Mouse (Mus musculus) heart, postnatal 0 days (tissue): ENCODE results near the gene Sypl. TPM values are rescaled to one million over a fixed set of nuclear protein-coding genes. Genes with fewer than 3 reads are reported as not detected.
"Not testable (repeated sequence)": the region's sequence is repeated elsewhere in the genome, so short reads cannot be mapped to it uniquely, and the experiment has no call there.

Experiments
- ATAC-seq: fragments of 200-750 bp; cut with Nextera tagmentation; 2 replicates; pipeline ENCODE4 v1.8.0; 2017; ENCODE audit warnings: low read depth, moderate number of reproducible peaks, moderate library complexity; ENCODE audit not compliant: insufficient read depth
- DNase-seq: peaks from one replicate; pipeline ENCODE4 v3.0.0-alpha.2; 2016; ENCODE audit warnings: low spot score
- H3K27ac ChIP-seq: fragments of 300-500 bp; sonication (generic); 2 replicates; pipeline ENCODE4 v1.5.1; 2014; ENCODE audit warnings: low read depth, mild to moderate bottlenecking
- H3K27me3 ChIP-seq: fragments of 300-500 bp; sonication (generic); 2 replicates; pipeline ENCODE4 v1.6.1; 2014; ENCODE audit warnings: low read length, mixed read lengths; ENCODE audit not compliant: control insufficient read depth, insufficient read depth
- H3K36me3 ChIP-seq: fragments of 300-500 bp; sonication (generic); replicated peaks from 2 replicates; pipeline ENCODE4 v1.6.1; 2014; ENCODE audit warnings: low read length, mixed read lengths; ENCODE audit not compliant: control insufficient read depth, insufficient read depth
- H3K4me1 ChIP-seq: fragments of 300-500 bp; sonication (generic); 2 replicates; pipeline ENCODE4 v1.6.1; 2014; ENCODE audit warnings: antibody characterized with exemption; ENCODE audit not compliant: control insufficient read depth, insufficient read depth
- H3K4me2 ChIP-seq: fragments of 300-500 bp; sonication (generic); 2 replicates; pipeline ENCODE4 v1.6.1; 2014; ENCODE audit warnings: low read depth, mild to moderate bottlenecking, low read length, moderate library complexity
- H3K4me3 ChIP-seq: fragments of 300-500 bp; sonication (generic); 2 replicates; pipeline ENCODE4 v1.5.1; 2014; ENCODE audit warnings: low read depth, low read length
- H3K9ac ChIP-seq: fragments of 300-500 bp; sonication (generic); replicated peaks from 2 replicates; pipeline ENCODE4 v1.6.1; 2014; ENCODE audit warnings: low read depth, low read length, mixed read lengths
- H3K9me3 ChIP-seq: fragments of 300-500 bp; sonication (generic); replicated peaks from 2 replicates; pipeline ENCODE4 v1.6.1; 2016; ENCODE audit warnings: low read length; ENCODE audit not compliant: control insufficient read depth
- CTCF ChIP-seq: IDR thresholded peaks from 2 replicates; pipeline ENCODE4 v1.5.1; 2016; ENCODE audit warnings: antibody characterized with exemption, control low read depth, low read depth
- EP300 ChIP-seq: IDR thresholded peaks from 2 replicates; pipeline ENCODE4 v1.6.1; 2016; ENCODE audit warnings: antibody characterized with exemption, low read depth
- WGBS: fragments of 180-500 bp; shearing (Covaris S2); extraction: QIAGEN DNeasy Blood & Tissue Kit; methylation state at CpG from one replicate; pipeline ENCODE4 v1.1.7; 2014; 5-methylcytosine and 5-hydroxymethylcytosine counted together
- polyA plus RNA-seq: library from polyadenylated mRNA; unstranded; fragments of >200 nt; fragmentation: Nextera tagmentation; extraction: Ambion mirVana; gene quantifications from 2 replicates; pipeline ENCODE4 v1.2.1, GENCODE M21; 2015
- total RNA-seq: library from RNA; depleted of rRNA; stranded (reverse); fragments of >200 nt; gene quantifications from 2 replicates; pipeline ENCODE4 v1.2.3, GENCODE M21; 2014; ENCODE audit warnings: low replicate concordance

Sypl gene
- total and polyA plus RNA-seq, 2 experiments from 2014 or later = 45.0 to 91.1 TPM

GRCm38 (mm10) chr12:32994081-32994480 is 40.4 kb downstream of the Sypl start:
- H3K36me3 ChIP-seq = no peaks in the 10 kb centered on the region
- no peak for ATAC-seq
- TF ChIP-seq EP300 = no peak
- TF ChIP-seq CTCF = no peak
- 81% methylated on average over 5 of the region's 5 CpGs for WGBS
- peaks cover 25% of the 10 kb centered on the region for H3K4me1 ChIP-seq
- H3K27ac ChIP-seq = no peak overlapping the region
- H3K27me3 ChIP-seq = no peaks in the 10 kb centered on the region
- H3K4me2 ChIP-seq = no peak overlapping the region
- H3K9ac ChIP-seq = no peak overlapping the region
- no peaks in the 10 kb centered on the region for H3K9me3 ChIP-seq
- H3K4me3 ChIP-seq = no peak overlapping the region
- DNase-seq = no peak

DNA sequence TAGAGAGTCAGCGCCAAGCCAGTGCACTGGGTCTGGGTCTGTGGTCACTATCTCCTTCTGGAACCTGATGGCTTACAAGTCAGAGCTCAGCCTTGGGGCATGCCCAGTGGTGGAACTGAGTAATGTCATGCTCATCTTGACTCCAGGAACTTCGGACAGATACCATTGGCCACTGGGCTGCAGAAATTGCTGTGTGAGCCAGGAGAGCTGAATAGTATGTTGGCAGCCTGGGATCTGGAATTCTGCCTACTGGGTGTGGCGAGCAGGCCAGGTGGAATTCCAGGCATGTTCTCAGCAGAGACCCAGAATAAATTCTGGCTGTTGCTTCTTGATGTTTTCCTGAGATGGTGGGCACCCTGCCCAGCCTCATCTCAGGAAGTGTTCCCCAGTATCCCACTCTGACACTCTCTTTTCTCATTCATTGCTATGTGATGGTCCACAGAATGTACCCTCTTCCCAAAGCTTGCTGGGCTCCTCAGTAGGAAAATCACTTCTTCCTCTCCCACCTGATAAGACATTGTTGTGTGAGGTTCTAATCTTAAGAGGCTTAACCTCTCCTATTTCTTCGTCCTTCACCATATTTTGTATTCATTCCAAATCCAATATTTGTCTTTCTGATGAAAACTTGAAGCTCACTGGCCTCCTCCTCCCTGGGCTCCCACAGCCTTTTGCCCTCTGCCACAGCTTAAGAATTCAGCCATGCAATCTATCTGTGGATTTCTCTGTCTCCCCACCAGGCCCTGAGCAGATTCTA is 41.6 kb downstream of the Sypl start:
- Histone ChIP-seq H3K4me3 (no peak overlapping the region), H3K4me2 (no peak overlapping the region), H3K9ac (no peak overlapping the region), H3K4me1 (peaks cover 25% of the 10 kb centered on the region), H3K27me3 (no peaks in the 10 kb centered on the region), H3K9me3 (no peaks in the 10 kb centered on the region), H3K36me3 (no peaks in the 10 kb centered on the region), H3K27ac (0 out of 2 replicates have a peak overlapping the region, but pooled peaks have one; percentile 11)
- ATAC-seq = peak; percentile 83
- peak; percentile 51 for DNase-seq
- WGBS = 32% methylated on average over 4 of the region's 4 CpGs
- no peak for TF ChIP-seq EP300
- no peak for TF ChIP-seq CTCF

DNA sequence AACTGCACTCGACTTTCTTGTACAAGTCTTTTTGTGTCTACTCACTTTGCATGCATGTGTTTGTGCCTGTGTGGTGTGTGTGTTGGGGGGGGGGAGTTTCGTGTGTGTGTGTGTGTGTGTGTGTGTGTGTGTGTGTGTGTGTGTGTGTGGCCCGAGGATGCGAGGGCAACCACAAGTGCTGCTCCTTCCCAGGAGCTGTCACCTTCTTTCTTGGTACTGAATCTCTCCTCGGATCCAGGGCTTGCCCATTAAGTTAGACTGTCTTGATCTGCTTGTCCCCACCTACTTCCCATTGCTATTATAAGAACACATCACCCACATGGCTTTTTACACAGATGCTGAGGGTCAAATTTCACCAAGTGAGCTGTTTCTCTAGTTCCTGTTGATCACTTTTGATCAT is 45.1 kb downstream of the Sypl start:
- WGBS = 53% methylated on average over 5 of the region's 5 CpGs

GRCm38 (mm10) chr12:32999778-33000177 is 46.1 kb downstream of the Sypl start:
- not testable (repeated sequence) for H3K27ac ChIP-seq, H3K36me3 ChIP-seq, H3K9ac ChIP-seq, H3K9me3 ChIP-seq, H3K4me3 ChIP-seq, H3K27me3 ChIP-seq, H3K4me2 ChIP-seq, ATAC-seq, DNase-seq
- H3K4me1 ChIP-seq = peaks cover 18% of the 10 kb centered on the region
- WGBS = 44% methylated on average over 3 of the region's 3 CpGs

More for the DNA sequence above, 45.1 kb downstream of the Sypl start:
- Histone ChIP-seq H3K4me2 (no peak overlapping the region), H3K4me3 (no peak overlapping the region), H3K9ac (no peak overlapping the region), H3K36me3 (no peaks in the 10 kb centered on the region), H3K9me3 (no peaks in the 10 kb centered on the region), H3K27ac (no peak overlapping the region), H3K4me1 (peaks cover 25% of the 10 kb centered on the region), H3K27me3 (no peaks in the 10 kb centered on the region)
- ATAC-seq = no peak
- DNase-seq = no peak
- TF ChIP-seq EP300 (no peak), CTCF (no peak)

DNA sequence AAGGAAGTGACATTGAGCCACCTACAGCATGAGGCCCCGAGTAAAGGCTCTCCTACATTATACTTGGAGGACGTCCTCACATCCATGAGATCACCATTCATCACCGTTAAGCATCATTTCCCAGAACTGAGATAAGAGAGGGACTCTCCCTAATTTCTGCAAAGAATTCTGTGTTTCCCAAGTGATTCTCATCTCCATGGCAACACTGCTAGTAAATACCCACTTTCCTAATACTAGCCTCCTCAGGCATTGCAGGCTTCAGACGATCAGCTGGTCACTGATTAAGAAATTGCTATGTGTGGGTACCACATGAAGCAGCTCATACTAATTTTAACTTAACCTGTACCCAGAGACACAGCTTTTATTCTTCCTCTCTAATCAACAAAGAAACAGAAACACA is 46.7 kb downstream of the Sypl start:
- Histone ChIP-seq H3K36me3 (no peaks in the 10 kb centered on the region), H3K9ac (no peak overlapping the region), H3K27ac (no peak overlapping the region), H3K4me3 (no peak overlapping the region), H3K27me3 (no peaks in the 10 kb centered on the region), H3K9me3 (no peaks in the 10 kb centered on the region), H3K4me1 (peaks cover 12% of the 10 kb centered on the region), H3K4me2 (no peak overlapping the region)
- TF ChIP-seq CTCF = no peak
- no peak for TF ChIP-seq EP300
- 45% methylated on average over 4 of the region's 4 CpGs for WGBS
- ATAC-seq (no peak), DNase-seq (peak; percentile 23)

GRCm38 (mm10) chr12:33003339-33003965 is 49.8 kb downstream of the Sypl start:
- Histone ChIP-seq H3K27me3 (no peaks in the 10 kb centered on the region), H3K9me3 (no peaks in the 10 kb centered on the region), H3K27ac (no peak overlapping the region), H3K4me2 (no peak overlapping the region), H3K4me3 (no peak overlapping the region), H3K9ac (no peak overlapping the region), H3K36me3 (no peaks in the 10 kb centered on the region), H3K4me1 (no peaks in the 10 kb centered on the region; the same call in 1 of the 2 replicates)
- ATAC-seq = no peak
- no peak for DNase-seq
- TF ChIP-seq EP300 (no peak), CTCF (no peak)
- 61% methylated on average over 8 of the region's 8 CpGs for WGBS
